Mouse (Mus musculus): Measurements from ENCODE around the gene Tomm20l. TPM values are rescaled to one million over a fixed set of nuclear protein-coding genes. Genes with fewer than 3 reads are reported as not detected.

The Tomm20l gene
- 3.1 and 7.5 TPM in 2 replicates for polyA plus RNA-seq (2015; fragmentation: Nextera tagmentation; extraction: Ambion mirVana)

GRCm38 (mm10) chr12:71111331-71111730, at the start of gene Tomm20l:
Tomm20l (plus strand) TSS chr12:71111428.

GRCm38 (mm10) chr12:71136130-71136973, 25.1 kb downstream of the Tomm20l start, which contains the start of the genes Timm9 and 2700049A03Rik:
Timm9 (minus strand) TSS chr12:71136684.
2700049A03Rik (plus strand) TSS chr12:71136848.

Other genes starting within 250 kb of the Tomm20l start
- 225 and 291 TPM in 2 replicates for gene Actr10, start 173.6 kb upstream of the Tomm20l start, polyA plus RNA-seq (2015; fragmentation: Nextera tagmentation; extraction: Ambion mirVana)
- gene Psma3, start 136.8 kb upstream of the Tomm20l start, polyA plus RNA-seq (2015; fragmentation: Nextera tagmentation; extraction: Ambion mirVana) = 777 and 1,091 TPM in 2 replicates
- gene Arid4a, start 95.4 kb upstream of the Tomm20l start, polyA plus RNA-seq (2015; fragmentation: Nextera tagmentation; extraction: Ambion mirVana) = 25.4 and 28.6 TPM in 2 replicates
- 78.2 and 90.4 TPM in 2 replicates for gene Timm9, start 25.3 kb downstream of the Tomm20l start, polyA plus RNA-seq (2015; fragmentation: Nextera tagmentation; extraction: Ambion mirVana)
- 5.5 and 12.9 TPM in 2 replicates for gene 2700049A03Rik, start 25.4 kb downstream of the Tomm20l start, polyA plus RNA-seq (2015; fragmentation: Nextera tagmentation; extraction: Ambion mirVana)
- 11.6 and 14.5 TPM in 2 replicates for gene Dact1, start 198.5 kb downstream of the Tomm20l start, polyA plus RNA-seq (2015; fragmentation: Nextera tagmentation; extraction: Ambion mirVana)

Data from adrenal gland, postnatal 0 days (tissue).